ENCODE assay signal across 8 mouse cellular contexts in the genomic region with DNA sequence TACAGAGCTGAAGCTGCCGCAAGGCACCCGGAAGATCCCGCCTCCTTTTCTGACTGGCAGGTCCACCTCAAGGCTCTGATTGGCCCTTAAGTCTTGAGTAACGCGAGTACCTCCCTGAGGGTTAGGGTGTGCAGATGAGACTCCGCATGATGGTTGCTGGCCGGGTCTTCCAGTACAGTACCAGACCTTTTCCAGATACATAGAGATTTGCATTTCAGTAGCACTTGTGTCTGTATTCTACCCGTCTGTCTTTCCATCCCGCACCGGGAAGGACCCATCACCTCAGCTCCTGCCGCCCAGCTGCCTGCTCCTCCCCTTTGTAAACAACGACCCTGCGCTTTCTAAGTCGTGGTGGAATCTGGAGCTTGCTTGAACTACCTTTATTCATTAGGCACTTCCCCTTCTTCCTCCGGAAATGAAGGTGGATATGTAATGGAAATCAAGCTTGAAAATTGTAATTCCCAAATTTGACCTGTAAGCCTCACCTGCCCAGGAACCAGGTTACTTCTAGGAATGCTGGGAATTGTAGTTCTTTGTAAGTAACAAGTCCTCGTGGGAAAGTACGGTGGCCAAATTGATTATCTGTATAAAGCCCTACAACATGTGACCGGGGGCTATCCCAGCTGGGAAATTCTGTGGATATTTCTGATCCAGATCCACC. TPM values are rescaled to one million over a fixed set of nuclear protein-coding genes. Genes with fewer than 3 reads are reported as not detected.
A peak's percentile ranks its signal among the peaks of the same experiment; 100 is the strongest.
DNase-seq lines count a peak whose midpoint lies in the region; ATAC-seq and TF ChIP-seq lines count a peak whose summit lies in the region.

A gene (minus strand): TSS at position 29 of the 661 bp plus-strand sequence.
A gene (minus strand): TSS at position 502 of the 661 bp plus-strand sequence.

- H3K27ac ChIP-seq in forebrain, embryonic 12.5 days: 0 out of 2 replicates have a peak within 1 kb of the TSS, but pooled peaks have one; percentile 19
- H3K27ac ChIP-seq in heart, postnatal 0 days (ENCODE audit: low read depth): peak within 1 kb of the TSS; percentile 71
- H3K27ac ChIP-seq in liver, embryonic 16.5 days (ENCODE audit: low read length): peak within 1 kb of the TSS; percentile 75
- H3K27ac ChIP-seq in neural tube, embryonic 13.5 days (replicated peaks): no peak within 1 kb of the TSS
- peak within 1 kb of the TSS; percentile 77 for H3K27ac ChIP-seq in testis, adult 2 months (ENCODE audit: control insufficient read depth, insufficient read depth, low read depth, low read length)

- no peak for TF ChIP-seq CTCF in E14TG2a.4 (conservative IDR thresholded peaks at IDR 0.05; ENCODE audit: low read length)
- no peak for TF ChIP-seq CTCF in heart, postnatal 0 days (IDR thresholded peaks at IDR 0.05; ENCODE audit: low read depth)
- no peak for TF ChIP-seq CTCF in testis, adult 2 months (IDR thresholded peaks at IDR 0.05; ENCODE audit: control insufficient read depth, insufficient read depth, insufficient replicate concordance, low read depth, low read length)

- H3K9me3 ChIP-seq in E14TG2a.4 (ENCODE audit: low read length): no peaks in the 10 kb centered on the region
- H3K9me3 ChIP-seq in forebrain, embryonic 12.5 days: peaks cover 3% of the 10 kb centered on the region; the same call in 1 of the 2 replicates
- H3K9me3 ChIP-seq in heart, postnatal 0 days (replicated peaks; ENCODE audit: control insufficient read depth, low read length): no peaks in the 10 kb centered on the region
- no peaks in the 10 kb centered on the region for H3K9me3 ChIP-seq in liver, embryonic 16.5 days (replicated peaks; ENCODE audit: control insufficient read depth, low read length)
- H3K9me3 ChIP-seq in neural tube, embryonic 13.5 days: 0 out of 2 replicates have a peak, but pooled peaks cover 13% of the 10 kb centered on the region

- H3K36me3 ChIP-seq in E14TG2a.4 (ENCODE audit: insufficient read depth, low read length): peaks cover 1% of the 10 kb centered on the region; the same call in 1 of the 2 replicates
- peaks cover 7% of the 10 kb centered on the region; the same call in 1 of the 2 replicates for H3K36me3 ChIP-seq in forebrain, embryonic 12.5 days (replicated peaks)
- H3K36me3 ChIP-seq in heart, postnatal 0 days (replicated peaks; ENCODE audit: control insufficient read depth, insufficient read depth, low read length): no peaks in the 10 kb centered on the region
- 0 out of 2 replicates have a peak, but pooled peaks cover 2% of the 10 kb centered on the region for H3K36me3 ChIP-seq in liver, embryonic 16.5 days (ENCODE audit: control insufficient read depth, insufficient read depth)
- H3K36me3 ChIP-seq in neural tube, embryonic 13.5 days: peaks cover 6% of the 10 kb centered on the region; the same call in 1 of the 2 replicates
- H3K36me3 ChIP-seq in testis, adult 2 months (ENCODE audit: control insufficient read depth, insufficient read depth, low read length): no peaks in the 10 kb centered on the region

- no peaks in the 10 kb centered on the region for H3K27me3 ChIP-seq in E14TG2a.4 (ENCODE audit: insufficient read depth, low read length)
- H3K27me3 ChIP-seq in forebrain, embryonic 12.5 days: no peaks in the 10 kb centered on the region
- H3K27me3 ChIP-seq in heart, postnatal 0 days (ENCODE audit: control insufficient read depth, insufficient read depth, low read length): no peaks in the 10 kb centered on the region
- H3K27me3 ChIP-seq in liver, embryonic 16.5 days (ENCODE audit: control insufficient read depth, insufficient read depth, low read depth, low read length): no peaks in the 10 kb centered on the region
- no peaks in the 10 kb centered on the region for H3K27me3 ChIP-seq in neural tube, embryonic 13.5 days
- no peaks in the 10 kb centered on the region for H3K27me3 ChIP-seq in testis, adult 2 months (ENCODE audit: control insufficient read depth, insufficient read depth, low read length)

- peak; percentile 85 for DNase-seq in c-Kit-positive CD71-positive TER-119-positive erythroid progenitor cells, embryonic 14.5 days (ENCODE audit: low spot score)
- DNase-seq in heart, postnatal 0 days (ENCODE audit: low spot score): peak; percentile 91
- peak; percentile 99 for DNase-seq in kidney, postnatal 4 days

- peak within 1 kb of the TSS; percentile 64 for H3K4me2 ChIP-seq in forebrain, embryonic 12.5 days
- peak within 1 kb of the TSS; percentile 92 for H3K4me2 ChIP-seq in heart, postnatal 0 days (ENCODE audit: low read depth, low read length)
- peak within 1 kb of the TSS; percentile 93 for H3K4me2 ChIP-seq in liver, embryonic 16.5 days (ENCODE audit: low read depth, low read length)
- peak within 1 kb of the TSS; percentile 75 for H3K4me2 ChIP-seq in neural tube, embryonic 13.5 days

- no peak for TF ChIP-seq EP300 in heart, postnatal 0 days (IDR thresholded peaks at IDR 0.05; ENCODE audit: low read depth)

- H3K4me1 ChIP-seq in E14TG2a.4 (replicated peaks; ENCODE audit: low read depth, low read length): peaks cover 13% of the 10 kb centered on the region
- no peaks in the 10 kb centered on the region for H3K4me1 ChIP-seq in forebrain, embryonic 12.5 days
- H3K4me1 ChIP-seq in heart, postnatal 0 days (ENCODE audit: control insufficient read depth, insufficient read depth): 0 out of 2 replicates have a peak, but pooled peaks cover 3% of the 10 kb centered on the region
- H3K4me1 ChIP-seq in liver, embryonic 16.5 days (ENCODE audit: control insufficient read depth, low read depth, low read length): no peaks in the 10 kb centered on the region
- H3K4me1 ChIP-seq in neural tube, embryonic 13.5 days (replicated peaks): 0 out of 2 replicates have a peak, but pooled peaks cover 3% of the 10 kb centered on the region
- H3K4me1 ChIP-seq in testis, adult 2 months (ENCODE audit: control insufficient read depth, insufficient read depth, low read length): peaks cover 4% of the 10 kb centered on the region

- peak; percentile 98 for ATAC-seq in forebrain, embryonic 12.5 days (ENCODE audit: low FRiP score)
- ATAC-seq in heart, postnatal 0 days (ENCODE audit: insufficient read depth, low read depth): peak; percentile 98
- ATAC-seq in liver, embryonic 16.5 days (ENCODE audit: low read depth): peak; percentile 98
- ATAC-seq in neural tube, embryonic 13.5 days (ENCODE audit: low read depth): peak; percentile 99

- peak within 1 kb of the TSS; percentile 49 for H3K9ac ChIP-seq in forebrain, embryonic 12.5 days
- peak within 1 kb of the TSS; percentile 55 for H3K9ac ChIP-seq in heart, postnatal 0 days (replicated peaks; ENCODE audit: low read depth, low read length)
- peak within 1 kb of the TSS; percentile 64 for H3K9ac ChIP-seq in liver, embryonic 16.5 days (ENCODE audit: low read depth, low read length)
- peak within 1 kb of the TSS; percentile 60 for H3K9ac ChIP-seq in neural tube, embryonic 13.5 days

- H3K4me3 ChIP-seq in E14TG2a.4 (replicated peaks; ENCODE audit: low read length): peak within 1 kb of the TSS; percentile 91
- H3K4me3 ChIP-seq in forebrain, embryonic 12.5 days (replicated peaks): peak within 1 kb of the TSS; percentile 64
- peak within 1 kb of the TSS; percentile 68 for H3K4me3 ChIP-seq in heart, postnatal 0 days (ENCODE audit: low read depth, low read length)
- H3K4me3 ChIP-seq in liver, embryonic 16.5 days (ENCODE audit: low read depth, low read length): peak within 1 kb of the TSS; percentile 77
- peak within 1 kb of the TSS; percentile 53 for H3K4me3 ChIP-seq in neural tube, embryonic 13.5 days
- H3K4me3 ChIP-seq in testis, adult 2 months (ENCODE audit: control insufficient read depth, low read depth, low read length): peak within 1 kb of the TSS; percentile 96

- TF ChIP-seq POLR2A in testis, adult 2 months (IDR thresholded peaks at IDR 0.05; ENCODE audit: control insufficient read depth, low read depth, low read length): peak; percentile 48

- under 1% methylated on average over 18 of the region's 18 CpGs for WGBS in forebrain, embryonic 12.5 days
- 0% methylated on average over 18 of the region's 18 CpGs for WGBS in heart, postnatal 0 days
- WGBS in liver, embryonic 16.5 days (ENCODE audit: insufficient replicate concordance): under 1% methylated on average over 18 of the region's 18 CpGs
- under 1% methylated on average over 18 of the region's 18 CpGs for WGBS in neural tube, embryonic 13.5 days

RNA-seq across cellular contexts. Expression of the first gene that starts in this region (rescaled TPM):
- not detected in 2 replicates for polyA plus RNA-seq in forebrain, embryonic 12.5 days (2016; fragmentation: Nextera tagmentation; extraction: Ambion mirVana)
- 1.1 TPM in 1 of 2 replicates, not detected in the other for total RNA-seq in heart, postnatal 0 days (2014; rRNA removed; ENCODE audit: low replicate concordance)
- polyA plus RNA-seq in heart, postnatal 0 days (2015; fragmentation: Nextera tagmentation; extraction: Ambion mirVana): 0.04 TPM in 1 of 2 replicates, not detected in the other
- 0.04 TPM in 1 of 2 replicates, not detected in the other for polyA plus RNA-seq in liver, embryonic 16.5 days (2015; fragmentation: Nextera tagmentation; extraction: Ambion mirVana)
- 0.08 and 0.17 TPM in 2 replicates for polyA plus RNA-seq in neural tube, embryonic 13.5 days (2015; fragmentation: Nextera tagmentation; extraction: Ambion mirVana)
- 0.12 and 0.23 TPM in 2 replicates for polyA plus RNA-seq in testis, adult 2 months (2012; rRNA removed)

RNA-seq across cellular contexts. Expression of the second gene that starts in this region (rescaled TPM):
- 7.7 and 9.0 TPM in 2 replicates for polyA plus RNA-seq in forebrain, embryonic 12.5 days (2016; fragmentation: Nextera tagmentation; extraction: Ambion mirVana)
- 3.4 and 5.0 TPM in 2 replicates for total RNA-seq in heart, postnatal 0 days (2014; rRNA removed; ENCODE audit: low replicate concordance)
- 5.2 and 5.3 TPM in 2 replicates for polyA plus RNA-seq in heart, postnatal 0 days (2015; fragmentation: Nextera tagmentation; extraction: Ambion mirVana)
- 2.4 and 2.6 TPM in 2 replicates for polyA plus RNA-seq in liver, embryonic 16.5 days (2015; fragmentation: Nextera tagmentation; extraction: Ambion mirVana)
- 3.5 and 4.0 TPM in 2 replicates for polyA plus RNA-seq in neural tube, embryonic 13.5 days (2015; fragmentation: Nextera tagmentation; extraction: Ambion mirVana)
- 1.0 and 1.2 TPM in 2 replicates for polyA plus RNA-seq in testis, adult 2 months (2012; rRNA removed)
